Mouse (Mus musculus) midbrain, embryonic 13.5 days (tissue): ENCODE measurements around the gene Apip. TPM values are rescaled to one million over a fixed set of nuclear protein-coding genes. Genes with fewer than 3 reads are reported as not detected.

Experiments used
- ATAC-seq: fragments of 200-750 bp; cut with Nextera tagmentation; 2 replicates; pipeline ENCODE4 v1.8.0; 2017; ENCODE audit warnings: mild to moderate bottlenecking, moderate TSS enrichment, moderate library complexity
- H3K27ac ChIP-seq: fragments of 300-500 bp; sonication (generic); 2 replicates; pipeline ENCODE4 v1.5.1; 2015; ENCODE audit warnings: inconsistent platforms, mild to moderate bottlenecking, moderate library complexity
- H3K27me3 ChIP-seq: fragments of 300-500 bp; sonication (generic); 2 replicates; pipeline ENCODE4 v1.6.1; 2015; ENCODE audit warnings: mild to moderate bottlenecking, inconsistent platforms
- H3K36me3 ChIP-seq: fragments of 300-500 bp; sonication (generic); 2 replicates; pipeline ENCODE4 v1.6.1; 2015; ENCODE audit warnings: mild to moderate bottlenecking, inconsistent platforms
- H3K4me1 ChIP-seq: fragments of 300-500 bp; sonication (generic); replicated peaks from 2 replicates; pipeline ENCODE4 v1.6.1; 2015; ENCODE audit warnings: inconsistent platforms
- H3K4me2 ChIP-seq: fragments of 300-500 bp; sonication (generic); replicated peaks from 2 replicates; pipeline ENCODE4 v1.6.1; 2015; ENCODE audit warnings: moderate library complexity, mild to moderate bottlenecking, inconsistent platforms
- H3K4me3 ChIP-seq: fragments of 300-500 bp; sonication (generic); replicated peaks from 2 replicates; pipeline ENCODE4 v1.5.1; 2015; ENCODE audit warnings: mild to moderate bottlenecking, inconsistent platforms
- H3K9ac ChIP-seq: fragments of 300-500 bp; sonication (generic); replicated peaks from 2 replicates; pipeline ENCODE4 v1.6.1; 2015; ENCODE audit warnings: mild to moderate bottlenecking, inconsistent platforms
- H3K9me3 ChIP-seq: fragments of 300-500 bp; sonication (generic); 2 replicates; pipeline ENCODE4 v1.6.1; 2016; ENCODE audit warnings: mild to moderate bottlenecking, inconsistent platforms
- WGBS: fragments of 180-500 bp; shearing (Covaris S2); methylation state at CpG from one replicate; pipeline ENCODE4 v1.1.7; 2015; 5-methylcytosine and 5-hydroxymethylcytosine counted together
- polyA plus RNA-seq: library from polyadenylated mRNA; unstranded; fragments of >200 nt; fragmentation: Nextera tagmentation; extraction: Ambion mirVana; gene quantifications from 2 replicates; pipeline ENCODE4 v1.2.1, GENCODE M21; 2015

Apip gene
- polyA plus RNA-seq, 1 experiment from 2014 or later = 48.3 TPM

GRCm38 (mm10) chr2:103069752-103070405 lies 3.6 kb upstream of the Apip start:
- ATAC-seq = no peak
- peaks cover 36% of the 10 kb centered on the region for H3K4me1 ChIP-seq
- H3K4me2 ChIP-seq = no peak overlapping the region
- no peak overlapping the region for H3K4me3 ChIP-seq
- no peak overlapping the region for H3K27ac ChIP-seq
- WGBS = 97% methylated on average over 5 of the region's 5 CpGs
- H3K9ac ChIP-seq = no peak overlapping the region
- no peaks in the 10 kb centered on the region for H3K27me3 ChIP-seq
- no peaks in the 10 kb centered on the region for H3K36me3 ChIP-seq
- no peaks in the 10 kb centered on the region for H3K9me3 ChIP-seq

- no peaks in the 10 kb centered on the region for H3K27me3 ChIP-seq
- no peak overlapping the region for H3K9ac ChIP-seq
- no peak overlapping the region for H3K4me3 ChIP-seq
- WGBS = 81% methylated on average over 3 of the region's 3 CpGs
- H3K4me1 ChIP-seq = peaks cover 38% of the 10 kb centered on the region
- H3K36me3 ChIP-seq = no peaks in the 10 kb centered on the region
- no peak overlapping the region for H3K4me2 ChIP-seq
- no peak for ATAC-seq
- H3K9me3 ChIP-seq = no peaks in the 10 kb centered on the region
- no peak overlapping the region for H3K27ac ChIP-seq
These were observed 2.9 kb upstream of the Apip start for GRCm38 (mm10) chr2:103070586-103070985.

- no peak for ATAC-seq
- 74% methylated on average over 6 of the region's 6 CpGs for WGBS
These were observed 7.6 kb downstream of the Apip start for GRCm38 (mm10) chr2:103081117-103081516.

GRCm38 (mm10) chr2:103081706-103082105 lies 8.2 kb downstream of the Apip start:
- peaks cover 7% of the 10 kb centered on the region for H3K36me3 ChIP-seq
- H3K4me2 ChIP-seq = no peak overlapping the region
- ATAC-seq = no peak
- H3K9ac ChIP-seq = no peak overlapping the region
- no peak overlapping the region for H3K4me3 ChIP-seq
- no peak overlapping the region for H3K27ac ChIP-seq
- 89% methylated on average over 5 of the region's 5 CpGs for WGBS
- H3K9me3 ChIP-seq = no peaks in the 10 kb centered on the region
- no peaks in the 10 kb centered on the region for H3K4me1 ChIP-seq
- no peaks in the 10 kb centered on the region for H3K27me3 ChIP-seq

More at GRCm38 (mm10) chr2:103081117-103081516, 7.6 kb downstream of the Apip start:
- Histone ChIP-seq H3K9me3 (no peaks in the 10 kb centered on the region), H3K36me3 (peaks cover 7% of the 10 kb centered on the region), H3K4me2 (no peak overlapping the region), H3K27me3 (no peaks in the 10 kb centered on the region), H3K9ac (no peak overlapping the region), H3K4me1 (no peaks in the 10 kb centered on the region), H3K27ac (no peak overlapping the region), H3K4me3 (no peak overlapping the region)

- WGBS = 85% methylated on average over 7 of the region's 7 CpGs
- no peaks in the 10 kb centered on the region for H3K27me3 ChIP-seq
- H3K4me1 ChIP-seq = no peaks in the 10 kb centered on the region
- peaks cover 6% of the 10 kb centered on the region; the same call in 1 of the 2 replicates for H3K36me3 ChIP-seq
- H3K9ac ChIP-seq = no peak overlapping the region
- no peaks in the 10 kb centered on the region for H3K9me3 ChIP-seq
- H3K27ac ChIP-seq = no peak overlapping the region
- H3K4me3 ChIP-seq = no peak overlapping the region
- no peak overlapping the region for H3K4me2 ChIP-seq
- ATAC-seq = no peak
These were observed 9.4 kb downstream of the Apip start for GRCm38 (mm10) chr2:103082853-103083252.

GRCm38 (mm10) chr2:103084451-103084850 lies 11.0 kb downstream of the Apip start:
- 0 out of 2 replicates have a peak, but pooled peaks cover under 1% of the 10 kb centered on the region for H3K4me1 ChIP-seq
- 65% methylated on average over 5 of the region's 5 CpGs for WGBS
- no peak for ATAC-seq
- H3K27ac ChIP-seq = no peak overlapping the region
- no peak overlapping the region for H3K4me3 ChIP-seq
- peaks cover 20% of the 10 kb centered on the region for H3K36me3 ChIP-seq
- no peaks in the 10 kb centered on the region for H3K27me3 ChIP-seq
- no peak overlapping the region for H3K4me2 ChIP-seq
- H3K9me3 ChIP-seq = no peaks in the 10 kb centered on the region
- H3K9ac ChIP-seq = no peak overlapping the region

GRCm38 (mm10) chr2:103085633-103086032 lies 12.2 kb downstream of the Apip start:
- Histone ChIP-seq H3K36me3 (peaks cover 22% of the 10 kb centered on the region), H3K4me2 (no peak overlapping the region), H3K9me3 (no peaks in the 10 kb centered on the region), H3K4me1 (0 out of 2 replicates have a peak, but pooled peaks cover 2% of the 10 kb centered on the region), H3K4me3 (no peak overlapping the region), H3K9ac (no peak overlapping the region), H3K27ac (no peak overlapping the region), H3K27me3 (no peaks in the 10 kb centered on the region)
- peak; percentile 66; the same call in 1 of the 2 replicates for ATAC-seq
- 64% methylated on average over 10 of the region's 10 CpGs for WGBS

GRCm38 (mm10) chr2:103086432-103086831 lies 13.0 kb downstream of the Apip start:
- no peak for ATAC-seq
- no peaks in the 10 kb centered on the region for H3K27me3 ChIP-seq
- H3K9ac ChIP-seq = no peak overlapping the region
- 10% methylated on average over 1 of the region's 1 CpGs for WGBS
- H3K27ac ChIP-seq = no peak overlapping the region
- H3K9me3 ChIP-seq = no peaks in the 10 kb centered on the region
- H3K4me1 ChIP-seq = 0 out of 2 replicates have a peak, but pooled peaks cover 2% of the 10 kb centered on the region
- H3K4me3 ChIP-seq = no peak overlapping the region
- H3K4me2 ChIP-seq = no peak overlapping the region
- peaks cover 22% of the 10 kb centered on the region for H3K36me3 ChIP-seq

- H3K4me3 ChIP-seq = no peak overlapping the region
- no peak overlapping the region for H3K9ac ChIP-seq
- whole genome bisulfite sequencing = 97% methylated on average over 4 of the region's 4 CpGs
- peaks cover 30% of the 10 kb centered on the region for H3K36me3 ChIP-seq
- no peak overlapping the region for H3K27ac ChIP-seq
- H3K4me2 ChIP-seq = no peak overlapping the region
- no peaks in the 10 kb centered on the region for H3K9me3 ChIP-seq
- H3K4me1 ChIP-seq = 0 out of 2 replicates have a peak, but pooled peaks cover 2% of the 10 kb centered on the region
- no peaks in the 10 kb centered on the region for H3K27me3 ChIP-seq
- ATAC-seq = no peak
These were observed 14.6 kb downstream of the Apip start for GRCm38 (mm10) chr2:103088099-103088498.

- 40% methylated on average over 6 of the region's 6 CpGs for WGBS
- no peak overlapping the region for H3K4me3 ChIP-seq
- no peak for ATAC-seq
These were observed 16.0 kb downstream of the Apip start for GRCm38 (mm10) chr2:103089521-103089920.

GRCm38 (mm10) chr2:103102595-103102994 lies 29.1 kb downstream of the Apip start:
- Histone ChIP-seq H3K27ac (no peak overlapping the region), H3K9ac (no peak overlapping the region), H3K27me3 (no peaks in the 10 kb centered on the region), H3K36me3 (no peaks in the 10 kb centered on the region), H3K4me3 (no peak overlapping the region), H3K9me3 (no peaks in the 10 kb centered on the region), H3K4me1 (no peaks in the 10 kb centered on the region), H3K4me2 (no peak overlapping the region)
- WGBS = 81% methylated on average over 5 of the region's 5 CpGs
- no peak for ATAC-seq

More at GRCm38 (mm10) chr2:103089521-103089920, 16.0 kb downstream of the Apip start:
- 0 out of 2 replicates have a peak, but pooled peaks cover 2% of the 10 kb centered on the region for H3K4me1 ChIP-seq
- H3K9me3 ChIP-seq = no peaks in the 10 kb centered on the region
- no peak overlapping the region for H3K27ac ChIP-seq
- H3K27me3 ChIP-seq = no peaks in the 10 kb centered on the region
- H3K36me3 ChIP-seq = peaks cover 41% of the 10 kb centered on the region
- H3K4me2 ChIP-seq = no peak overlapping the region
- H3K9ac ChIP-seq = no peak overlapping the region

GRCm38 (mm10) chr2:103106172-103106571 lies 32.7 kb downstream of the Apip start:
- no peaks in the 10 kb centered on the region for H3K9me3 ChIP-seq
- H3K27ac ChIP-seq = no peak overlapping the region
- no peak overlapping the region for H3K4me3 ChIP-seq
- WGBS = 97% methylated on average over 2 of the region's 2 CpGs
- no peaks in the 10 kb centered on the region for H3K36me3 ChIP-seq
- H3K4me2 ChIP-seq = no peak overlapping the region
- no peaks in the 10 kb centered on the region for H3K4me1 ChIP-seq
- H3K9ac ChIP-seq = no peak overlapping the region
- ATAC-seq = no peak
- no peaks in the 10 kb centered on the region for H3K27me3 ChIP-seq

- no peak overlapping the region for H3K9ac ChIP-seq
- no peak overlapping the region for H3K27ac ChIP-seq
- H3K4me1 ChIP-seq = no peaks in the 10 kb centered on the region
- WGBS = 70% methylated on average over 8 of the region's 8 CpGs
- H3K9me3 ChIP-seq = no peaks in the 10 kb centered on the region
- no peaks in the 10 kb centered on the region for H3K27me3 ChIP-seq
- H3K4me3 ChIP-seq = no peak overlapping the region
- no peak overlapping the region for H3K4me2 ChIP-seq
- ATAC-seq = no peak
- no peaks in the 10 kb centered on the region for H3K36me3 ChIP-seq
These were observed 38.2 kb downstream of the Apip start for GRCm38 (mm10) chr2:103111669-103112068.
